Mouse (Mus musculus) G1E (cell line): Measurements from ENCODE around the gene Nelfb.

Experiments used
- CTCF ChIP-seq: IDR thresholded peaks from 2 replicates; pipeline ENCODE4 v1.5.1; 2012; ENCODE audit warnings: low read depth, low read length, inconsistent platforms, mixed read lengths
- GATA1 ChIP-seq: IDR thresholded peaks from 2 replicates; pipeline ENCODE4 v1.6.1; 2012; ENCODE audit warnings: borderline replicate concordance, low read length, inconsistent platforms, mixed read lengths
- GATA2 ChIP-seq: IDR thresholded peaks from 2 replicates; pipeline ENCODE4 v1.6.1; 2012; ENCODE audit warnings: low read depth, low read length, inconsistent platforms, borderline replicate concordance

DNA sequence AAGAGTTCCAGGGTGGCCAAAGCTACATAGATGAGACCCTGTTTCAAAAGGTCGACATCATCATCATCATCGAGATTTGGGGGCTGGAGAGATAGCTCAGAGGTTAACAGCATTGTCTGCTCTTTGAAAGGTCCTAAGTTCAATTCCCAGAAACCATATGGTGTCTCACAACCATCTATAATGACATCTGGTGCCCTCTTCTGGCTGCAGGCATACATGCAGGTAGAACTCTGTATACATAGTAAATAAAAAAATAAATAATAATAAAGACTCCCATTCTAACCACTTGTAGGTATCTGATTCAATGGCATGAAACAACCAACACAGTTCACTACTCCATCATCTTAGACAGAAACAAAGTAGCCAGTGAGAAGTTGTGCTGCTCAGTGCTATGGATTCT is 54.3 kb downstream of the Nelfb start:
- TF ChIP-seq CTCF (peak; percentile 4; the same call in 1 of the 2 replicates), GATA1 (no peak), GATA2 (no peak)
